Mouse (Mus musculus) midbrain, embryonic 12.5 days (tissue): ENCODE measurements around the gene Olfr1357. TPM values are rescaled to one million over a fixed set of nuclear protein-coding genes. Genes with fewer than 3 reads are reported as not detected.

ENCODE experiments used
- polyA plus RNA-seq: library from polyadenylated mRNA; unstranded; fragments of >200 nt; fragmentation: Nextera tagmentation; extraction: Ambion mirVana; gene quantifications from 2 replicates; pipeline ENCODE4 v1.2.1, GENCODE M21; 2016

The Olfr1357 gene
- polyA plus RNA-seq, 1 experiment from 2014 or later, result not detected

Other genes with a start within 250 kb of the Olfr1357 start
- gene Rrp1, start 205.0 kb downstream of the Olfr1357 start, polyA plus RNA-seq, result 320 and 330 TPM in 2 replicates
- gene Cstb, start 192.4 kb downstream of the Olfr1357 start, polyA plus RNA-seq, result 112 and 114 TPM in 2 replicates
- 10.0 and 10.9 TPM in 2 replicates for gene Pdxk, start 153.1 kb downstream of the Olfr1357 start, polyA plus RNA-seq
- not detected in 2 replicates for gene Olfr1358, start 100.6 kb downstream of the Olfr1357 start, polyA plus RNA-seq
- gene Ilvbl, start 43.7 kb downstream of the Olfr1357 start, polyA plus RNA-seq, result 37.5 and 43.6 TPM in 2 replicates
- gene Syde1, start 26.1 kb downstream of the Olfr1357 start, polyA plus RNA-seq, result 7.4 and 8.8 TPM in 2 replicates
- gene Casp14, start 100.2 kb upstream of the Olfr1357 start, polyA plus RNA-seq, result not detected in 2 replicates
- 0.17 TPM in 2 replicates for gene Ccdc105, start 135.0 kb upstream of the Olfr1357 start, polyA plus RNA-seq
- gene Slc1a6, start 162.4 kb upstream of the Olfr1357 start, polyA plus RNA-seq, result 1.8 and 2.4 TPM in 2 replicates
- not detected in 2 replicates for gene Olfr1356, start 234.1 kb upstream of the Olfr1357 start, polyA plus RNA-seq